Mouse (Mus musculus): ENCODE data around the gene Stx18. TPM values are rescaled to one million over a fixed set of nuclear protein-coding genes. Genes with fewer than 3 reads are reported as not detected.

The Stx18 gene
- polyA plus RNA-seq, 1 experiment: 10.2 TPM

DNA sequence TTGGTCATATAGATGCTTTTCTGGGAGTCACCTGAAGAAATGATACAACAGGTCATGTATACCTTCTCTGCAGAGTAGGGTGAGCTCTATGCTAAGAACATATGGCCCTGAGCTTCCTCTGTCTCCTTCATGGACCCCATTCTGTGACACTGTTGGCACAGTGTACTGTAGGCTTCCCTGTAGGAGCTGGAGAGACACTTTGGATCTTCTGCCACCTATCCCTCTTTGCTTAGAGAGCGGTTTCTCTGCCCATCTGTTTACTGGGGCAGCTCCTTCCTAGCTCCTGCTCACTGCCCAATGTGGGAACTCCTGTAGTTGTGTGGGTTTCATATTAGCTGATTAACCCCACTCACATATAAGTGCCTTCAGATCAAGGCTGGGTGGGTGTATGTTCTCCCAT is 28.1 kb downstream of the Stx18 start:
- Histone ChIP-seq H3K4me3 (ENCODE audit: extremely low read depth, insufficient read depth, insufficient read length) (no peak overlapping the region), H3K27ac (ENCODE audit: insufficient read depth, low read length) (no peak overlapping the region), H3K4me1 (ENCODE audit: control insufficient read depth, insufficient read depth, insufficient read length) (no peaks in the 10 kb centered on the region), H3K27me3 (ENCODE audit: control insufficient read depth, insufficient read depth, low read length) (no peaks in the 10 kb centered on the region), H3K36me3 (ENCODE audit: control insufficient read depth, insufficient read depth, low read length) (no peaks in the 10 kb centered on the region)
- TF ChIP-seq POLR2A (IDR thresholded peaks at IDR 0.05; ENCODE audit: low read depth, low read length): no peak
- TF ChIP-seq CTCF (IDR thresholded peaks at IDR 0.05; ENCODE audit: extremely low read depth, insufficient read depth, insufficient read length, insufficient replicate concordance): no peak
- DNase-seq (ENCODE audit: low read depth in 1 of 2, low spot score in 2 of 2): no peak
- 93% methylated on average over 1 of the region's 1 CpGs for WGBS

DNA sequence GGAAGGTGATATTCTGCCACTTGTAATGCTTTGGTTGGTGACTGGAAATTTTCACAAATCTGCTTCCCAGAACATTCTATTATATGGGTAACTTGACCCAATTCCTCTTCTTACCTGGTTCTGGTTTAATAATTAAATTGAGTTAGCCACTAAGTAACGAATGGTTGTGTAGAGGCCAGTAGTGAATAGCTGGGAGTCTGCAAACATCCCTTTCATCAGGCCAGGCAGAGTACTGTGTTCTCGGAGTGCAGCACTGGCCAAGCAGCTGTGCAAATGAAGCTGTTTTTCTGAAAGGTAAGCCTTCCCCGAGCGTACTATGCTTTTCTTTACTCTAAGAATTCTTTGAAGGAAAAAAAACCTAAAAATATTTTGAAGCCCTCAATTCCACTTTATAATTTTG is 37.8 kb downstream of the Stx18 start:
- WGBS: 93% methylated on average over 4 of the region's 4 CpGs
- DNase-seq (ENCODE audit: low read depth in 1 of 2, low spot score in 2 of 2): no peak

DNA sequence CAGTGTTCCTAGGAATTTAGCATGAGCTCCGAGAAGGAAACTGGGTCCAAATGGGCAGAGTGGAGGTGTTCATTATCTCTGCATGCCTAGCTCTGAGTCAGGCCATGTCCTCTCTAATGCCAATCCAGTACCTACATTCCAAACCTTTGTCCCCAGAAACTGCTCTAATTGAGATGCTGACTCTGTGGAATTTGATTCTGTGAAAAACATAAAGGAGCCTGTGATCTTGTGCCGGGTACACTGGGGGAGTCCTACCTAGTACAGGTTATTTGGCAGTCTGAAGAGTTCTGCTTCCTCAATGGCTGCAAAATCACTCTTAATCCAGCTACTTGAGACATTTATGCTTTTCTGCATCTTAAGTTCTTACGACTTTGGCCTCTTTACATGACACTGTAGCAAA is 40.0 kb downstream of the Stx18 start:
- DNase-seq (ENCODE audit: low read depth in 1 of 2, low spot score in 2 of 2): no peak
- Histone ChIP-seq H3K27ac (ENCODE audit: insufficient read depth, low read length) (no peak overlapping the region), H3K27me3 (ENCODE audit: control insufficient read depth, insufficient read depth, low read length) (no peaks in the 10 kb centered on the region), H3K36me3 (ENCODE audit: control insufficient read depth, insufficient read depth, low read length) (no peaks in the 10 kb centered on the region), H3K4me3 (ENCODE audit: extremely low read depth, insufficient read depth, insufficient read length) (no peak overlapping the region), H3K4me1 (ENCODE audit: control insufficient read depth, insufficient read depth, insufficient read length) (no peaks in the 10 kb centered on the region)
- TF ChIP-seq CTCF (IDR thresholded peaks at IDR 0.05; ENCODE audit: extremely low read depth, insufficient read depth, insufficient read length, insufficient replicate concordance) (no peak), POLR2A (IDR thresholded peaks at IDR 0.05; ENCODE audit: low read depth, low read length) (no peak)
- WGBS: 87% methylated on average over 3 of the region's 3 CpGs

More for the DNA sequence above, 37.8 kb downstream of the Stx18 start:
- no peak overlapping the region for H3K27ac ChIP-seq (ENCODE audit: insufficient read depth, low read length)
- no peaks in the 10 kb centered on the region for H3K36me3 ChIP-seq (ENCODE audit: control insufficient read depth, insufficient read depth, low read length)
- TF ChIP-seq POLR2A (IDR thresholded peaks at IDR 0.05; ENCODE audit: low read depth, low read length) (no peak), CTCF (IDR thresholded peaks at IDR 0.05; ENCODE audit: extremely low read depth, insufficient read depth, insufficient read length, insufficient replicate concordance) (no peak)
- no peaks in the 10 kb centered on the region for H3K27me3 ChIP-seq (ENCODE audit: control insufficient read depth, insufficient read depth, low read length)
- no peaks in the 10 kb centered on the region for H3K4me1 ChIP-seq (ENCODE audit: control insufficient read depth, insufficient read depth, insufficient read length)
- no peak overlapping the region for H3K4me3 ChIP-seq (ENCODE audit: extremely low read depth, insufficient read depth, insufficient read length)

DNA sequence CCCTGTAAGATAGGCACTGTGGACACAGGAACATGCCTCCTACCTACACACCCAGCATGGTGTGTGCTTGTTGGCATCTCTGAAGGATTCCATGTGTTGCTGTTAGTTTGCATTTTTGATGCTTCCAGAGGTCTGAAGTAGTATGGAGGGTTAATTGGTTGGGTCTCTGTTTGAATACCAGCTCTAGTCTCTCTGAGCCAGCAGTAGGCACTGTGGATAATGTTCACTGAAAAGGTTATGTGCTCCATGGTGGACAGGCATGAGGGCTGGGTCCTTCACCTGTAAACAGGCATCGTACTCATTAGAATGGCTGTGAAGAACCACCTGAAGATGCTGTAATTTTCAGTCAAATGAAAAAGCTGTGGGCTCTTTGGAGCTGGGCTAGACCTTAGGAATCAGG is 41.9 kb downstream of the Stx18 start:
- 88% methylated on average over 1 of the region's 1 CpGs for whole genome bisulfite sequencing
- no peak for DNase-seq (ENCODE audit: low read depth in 1 of 2, low spot score in 2 of 2)
- no peaks in the 10 kb centered on the region for H3K27me3 ChIP-seq (ENCODE audit: control insufficient read depth, insufficient read depth, low read length)
- H3K27ac ChIP-seq (ENCODE audit: insufficient read depth, low read length): no peak overlapping the region
- TF ChIP-seq POLR2A (IDR thresholded peaks at IDR 0.05; ENCODE audit: low read depth, low read length): no peak
- TF ChIP-seq CTCF (IDR thresholded peaks at IDR 0.05; ENCODE audit: extremely low read depth, insufficient read depth, insufficient read length, insufficient replicate concordance): no peak
- no peaks in the 10 kb centered on the region for H3K36me3 ChIP-seq (ENCODE audit: control insufficient read depth, insufficient read depth, low read length)
- H3K4me3 ChIP-seq (ENCODE audit: extremely low read depth, insufficient read depth, insufficient read length): no peak overlapping the region
- H3K4me1 ChIP-seq (ENCODE audit: control insufficient read depth, insufficient read depth, insufficient read length): no peaks in the 10 kb centered on the region

DNA sequence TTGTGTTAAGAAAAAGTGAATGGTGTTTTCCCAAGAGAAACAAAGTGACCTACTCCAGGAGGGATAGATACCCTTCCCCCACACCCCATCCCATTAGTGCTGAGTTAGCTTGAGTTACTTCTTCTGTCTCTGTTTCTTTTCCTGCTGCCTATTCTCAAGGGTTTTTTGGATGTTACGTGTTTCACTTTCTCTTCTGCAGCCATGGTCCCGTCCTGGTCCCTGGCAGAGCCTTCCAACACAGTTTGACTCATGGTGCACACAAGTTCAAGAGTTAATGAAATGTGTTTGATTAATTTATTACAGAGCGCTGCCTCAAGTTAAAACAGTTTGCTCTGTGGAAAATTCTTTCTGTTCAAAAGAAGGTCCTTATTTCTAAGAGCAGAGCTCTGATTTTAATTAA is 44.0 kb downstream of the Stx18 start:
- 79% methylated on average over 3 of the region's 3 CpGs for WGBS
- Histone ChIP-seq H3K4me1 (ENCODE audit: control insufficient read depth, insufficient read depth, insufficient read length) (no peaks in the 10 kb centered on the region), H3K4me3 (ENCODE audit: extremely low read depth, insufficient read depth, insufficient read length) (no peak overlapping the region), H3K27ac (ENCODE audit: insufficient read depth, low read length) (no peak overlapping the region), H3K27me3 (ENCODE audit: control insufficient read depth, insufficient read depth, low read length) (no peaks in the 10 kb centered on the region), H3K36me3 (ENCODE audit: control insufficient read depth, insufficient read depth, low read length) (no peaks in the 10 kb centered on the region)
- no peak for TF ChIP-seq POLR2A (IDR thresholded peaks at IDR 0.05; ENCODE audit: low read depth, low read length)
- TF ChIP-seq CTCF (IDR thresholded peaks at IDR 0.05; ENCODE audit: extremely low read depth, insufficient read depth, insufficient read length, insufficient replicate concordance): no peak
- DNase-seq (ENCODE audit: low read depth in 1 of 2, low spot score in 2 of 2): no peak

DNA sequence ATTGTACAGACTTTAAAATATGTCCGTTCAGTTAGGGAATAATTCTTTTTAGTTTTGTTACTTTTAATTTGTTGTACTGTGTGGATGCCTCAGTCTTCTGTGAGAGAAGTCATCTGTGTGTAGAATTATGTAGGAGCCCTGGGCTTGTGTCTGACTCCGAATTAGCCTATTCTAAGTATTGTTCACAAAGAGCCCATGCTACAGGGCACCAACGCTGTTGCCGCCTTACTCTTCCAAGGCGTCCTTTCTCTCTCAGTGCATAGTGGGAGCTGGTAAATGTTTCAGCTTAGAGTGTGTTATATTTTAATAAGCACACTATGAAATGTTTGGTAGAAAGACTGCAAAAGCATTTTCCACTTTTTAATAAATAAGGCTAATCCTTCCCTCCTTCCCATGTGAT is 44.8 kb downstream of the Stx18 start:
- H3K4me3 ChIP-seq (ENCODE audit: extremely low read depth, insufficient read depth, insufficient read length): no peak overlapping the region
- DNase-seq (ENCODE audit: low read depth in 1 of 2, low spot score in 2 of 2): no peak
- TF ChIP-seq CTCF (IDR thresholded peaks at IDR 0.05; ENCODE audit: extremely low read depth, insufficient read depth, insufficient read length, insufficient replicate concordance): no peak
- TF ChIP-seq POLR2A (IDR thresholded peaks at IDR 0.05; ENCODE audit: low read depth, low read length): no peak
- no peaks in the 10 kb centered on the region for H3K4me1 ChIP-seq (ENCODE audit: control insufficient read depth, insufficient read depth, insufficient read length)
- no peaks in the 10 kb centered on the region for H3K27me3 ChIP-seq (ENCODE audit: control insufficient read depth, insufficient read depth, low read length)
- no peaks in the 10 kb centered on the region for H3K36me3 ChIP-seq (ENCODE audit: control insufficient read depth, insufficient read depth, low read length)
- WGBS: 92% methylated on average over 5 of the region's 5 CpGs
- H3K27ac ChIP-seq (ENCODE audit: insufficient read depth, low read length): no peak overlapping the region

DNA sequence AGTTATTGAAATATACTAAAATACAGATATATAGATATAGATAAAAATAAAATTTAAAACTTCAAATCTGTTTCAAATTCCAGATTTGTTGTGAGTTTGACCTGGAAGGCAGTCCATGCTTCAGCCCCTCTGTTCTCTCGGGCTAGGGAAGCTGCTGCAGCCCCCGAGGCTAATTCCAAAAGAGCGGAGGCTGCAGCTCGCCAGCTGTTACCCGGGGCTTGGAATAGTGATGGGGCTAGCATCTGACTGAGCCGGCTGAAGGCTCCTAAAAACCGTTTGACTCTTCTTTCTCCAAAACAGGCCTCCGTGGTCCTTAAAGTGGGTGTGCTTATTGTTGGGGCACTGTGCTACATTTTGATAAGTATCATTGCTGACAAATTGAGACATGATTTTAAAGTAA is 46.1 kb downstream of the Stx18 start:
- WGBS: 86% methylated on average over 8 of the region's 8 CpGs
- H3K36me3 ChIP-seq (ENCODE audit: control insufficient read depth, insufficient read depth, low read length): no peaks in the 10 kb centered on the region
- TF ChIP-seq CTCF (IDR thresholded peaks at IDR 0.05; ENCODE audit: extremely low read depth, insufficient read depth, insufficient read length, insufficient replicate concordance) (no peak), POLR2A (IDR thresholded peaks at IDR 0.05; ENCODE audit: low read depth, low read length) (no peak)
- H3K27ac ChIP-seq (ENCODE audit: insufficient read depth, low read length): no peak overlapping the region
- DNase-seq (ENCODE audit: low read depth in 1 of 2, low spot score in 2 of 2): no peak
- no peaks in the 10 kb centered on the region for H3K4me1 ChIP-seq (ENCODE audit: control insufficient read depth, insufficient read depth, insufficient read length)
- H3K27me3 ChIP-seq (ENCODE audit: control insufficient read depth, insufficient read depth, low read length): no peaks in the 10 kb centered on the region
- no peak overlapping the region for H3K4me3 ChIP-seq (ENCODE audit: extremely low read depth, insufficient read depth, insufficient read length)

All from spleen, adult 2 months (tissue).